Mouse (Mus musculus): ENCODE data around the gene Dnm3.

- TF ChIP-seq CTCF (conservative IDR thresholded peaks at IDR 0.05; ENCODE audit: insufficient read depth, insufficient read length, low read depth, low read length) = no peak
- TF ChIP-seq POLR2A (IDR thresholded peaks at IDR 0.05; ENCODE audit: low read depth, low read length) = no peak
Measured at GRCm38 (mm10) chr1:162094523-162095272, 383.1 kb downstream of the Dnm3 start.

Measured in kidney, adult 2 months (tissue).